Mouse (Mus musculus) thymus, postnatal 14 days (tissue): ENCODE measurements at regions not wholly inside any gene's neighbourhood (a gene's known extent, or its start where the extent isn't known, plus 50 kb on each side); places are given as distances from the start of the nearest gene placed in this dataset.

Source experiments
- DNase-seq: peaks from one replicate; pipeline ENCODE4 v3.0.0; 2021

- DNase-seq = peak; percentile 46
Measured at GRCm38 (mm10) chr7:64058282-64058872, 95.3 kb upstream of the Trpm1 start.

- DNase-seq = peak; percentile 85
Measured at GRCm38 (mm10) chr7:64057873-64058272, 95.8 kb upstream of the Trpm1 start.

- DNase-seq = no peak
Measured at GRCm38 (mm10) chr7:64056498-64056897, 97.1 kb upstream of the Trpm1 start.

GRCm38 (mm10) chr7:64054996-64055395 lies 98.6 kb upstream of the Trpm1 start:
- no peak for DNase-seq

- no peak for DNase-seq
Measured at GRCm38 (mm10) chr7:64053766-64054165, 99.9 kb upstream of the Trpm1 start.

GRCm38 (mm10) chr7:64052400-64052799 lies 101.2 kb upstream of the Trpm1 start:
- no peak for DNase-seq

- no peak for DNase-seq
Measured at GRCm38 (mm10) chr7:64050826-64051401, 102.7 kb upstream of the Trpm1 start.

- no peak for DNase-seq
Measured at GRCm38 (mm10) chr7:64050246-64050645, 103.4 kb upstream of the Trpm1 start.

- peak; percentile 48 for DNase-seq
Measured at GRCm38 (mm10) chr7:64049183-64049965, 104.3 kb upstream of the Trpm1 start.

- peak; percentile 75 for DNase-seq
Measured at GRCm38 (mm10) chr7:64048452-64049182, 105.0 kb upstream of the Trpm1 start.

GRCm38 (mm10) chr7:64047831-64048230 lies 105.8 kb upstream of the Trpm1 start:
- no peak for DNase-seq

GRCm38 (mm10) chr7:64045292-64045691 lies 106.6 kb upstream of the Klf13 start:
- DNase-seq = no peak

GRCm38 (mm10) chr7:64042978-64043377 lies 104.3 kb upstream of the Klf13 start:
- peak; percentile 76 for DNase-seq

GRCm38 (mm10) chr7:64041303-64041702 lies 102.6 kb upstream of the Klf13 start:
- no peak for DNase-seq

GRCm38 (mm10) chr7:64040026-64040737 lies 101.5 kb upstream of the Klf13 start:
- no peak for DNase-seq

- DNase-seq = peak; percentile 63
Measured at GRCm38 (mm10) chr7:64037701-64038231, 99.1 kb upstream of the Klf13 start.

GRCm38 (mm10) chr7:64036154-64036553 lies 97.4 kb upstream of the Klf13 start:
- DNase-seq = no peak

GRCm38 (mm10) chr7:64035025-64035606 lies 96.4 kb upstream of the Klf13 start:
- DNase-seq = no peak

GRCm38 (mm10) chr7:64034493-64034892 lies 95.8 kb upstream of the Klf13 start:
- DNase-seq = no peak

GRCm38 (mm10) chr7:64033388-64033787 lies 94.7 kb upstream of the Klf13 start:
- no peak for DNase-seq

- DNase-seq = peak; percentile 73
Measured at GRCm38 (mm10) chr7:64032921-64033354, 94.2 kb upstream of the Klf13 start.

GRCm38 (mm10) chr7:64030650-64031049 lies 91.9 kb upstream of the Klf13 start:
- no peak for DNase-seq
